Mouse (Mus musculus) brain, embryonic 14.5 days (tissue): ENCODE measurements around the gene Vmo1.
A peak's percentile ranks its signal among the peaks of the same experiment; 100 is the strongest.

Source experiments
- CTCF ChIP-seq: fragments of 200-500 bp; IDR thresholded peaks from 2 replicates; pipeline ENCODE4 v1.5.1; 2012; ENCODE audit warnings: inconsistent platforms, mild to moderate bottlenecking, moderate library complexity, borderline replicate concordance; ENCODE audit not compliant: insufficient read depth, insufficient read length; ENCODE audit errors: extremely low read depth
- POLR2A ChIP-seq: fragments of 200-500 bp; IDR thresholded peaks from 2 replicates; pipeline ENCODE4 v1.6.1; 2012; ENCODE audit warnings: mild to moderate bottlenecking, inconsistent platforms, borderline replicate concordance; ENCODE audit not compliant: poor library complexity, insufficient read depth, insufficient read length, severe bottlenecking; ENCODE audit errors: extremely low read depth

GRCm38 (mm10) chr11:70562287-70562994 lies 48.0 kb upstream of the Vmo1 start, which contains the start of gene Mink1:
- TF ChIP-seq CTCF (no peak), POLR2A (peak; percentile 89)
